Mouse (Mus musculus) testis, postnatal 10 days (tissue): ENCODE measurements around the gene Ctdsp2.

Source experiments
- DNase-seq: peaks from one replicate; pipeline ENCODE4 v3.0.0; 2021; ENCODE audit warnings: low spot score

Gene Ctdsp2

GRCm38 (mm10) chr10:126962966-126963330 lies 15.6 kb upstream of the Ctdsp2 start:
- DNase-seq: no peak

GRCm38 (mm10) chr10:126963821-126964220 lies 14.7 kb upstream of the Ctdsp2 start:
- DNase-seq: no peak

GRCm38 (mm10) chr10:126971363-126972050 lies 7.0 kb upstream of the Ctdsp2 start:
- no peak for DNase-seq

GRCm38 (mm10) chr10:126972051-126972725 lies 6.3 kb upstream of the Ctdsp2 start:
- DNase-seq: peak; percentile 72

GRCm38 (mm10) chr10:126972988-126973387 lies 5.5 kb upstream of the Ctdsp2 start:
- DNase-seq: no peak

- DNase-seq: no peak
These were observed 2.8 kb upstream of the Ctdsp2 start for GRCm38 (mm10) chr10:126975706-126976105.

- no peak for DNase-seq
These were observed 1.4 kb upstream of the Ctdsp2 start for GRCm38 (mm10) chr10:126977076-126977475.

GRCm38 (mm10) chr10:126979121-126979635 lies 661 bp downstream of the Ctdsp2 start:
- DNase-seq: peak; percentile 89

- DNase-seq: peak; percentile 69
These were observed 1.2 kb downstream of the Ctdsp2 start for GRCm38 (mm10) chr10:126979636-126980151.

- DNase-seq: no peak
These were observed 1.9 kb downstream of the Ctdsp2 start for GRCm38 (mm10) chr10:126980221-126980932.

- no peak for DNase-seq
These were observed 2.5 kb downstream of the Ctdsp2 start for GRCm38 (mm10) chr10:126980933-126981530.

- no peak for DNase-seq
These were observed 3.2 kb downstream of the Ctdsp2 start for GRCm38 (mm10) chr10:126981746-126982145.

- DNase-seq: no peak
These were observed 4.7 kb downstream of the Ctdsp2 start for GRCm38 (mm10) chr10:126983193-126983725.

GRCm38 (mm10) chr10:126984189-126985004 lies 5.9 kb downstream of the Ctdsp2 start:
- DNase-seq: no peak

- DNase-seq: no peak
These were observed 6.6 kb downstream of the Ctdsp2 start for GRCm38 (mm10) chr10:126985127-126985526.

GRCm38 (mm10) chr10:126985579-126985978 lies 7.1 kb downstream of the Ctdsp2 start:
- no peak for DNase-seq

- peak; percentile 85 for DNase-seq
These were observed 8.0 kb downstream of the Ctdsp2 start for GRCm38 (mm10) chr10:126986541-126986961.

GRCm38 (mm10) chr10:126987183-126988118 lies 8.9 kb downstream of the Ctdsp2 start:
- no peak for DNase-seq

GRCm38 (mm10) chr10:126988513-126989165 lies 10.1 kb downstream of the Ctdsp2 start:
- no peak for DNase-seq
